Mouse (Mus musculus): ENCODE data around the gene Pepd. TPM values are rescaled to one million over a fixed set of nuclear protein-coding genes. Genes with fewer than 3 reads are reported as not detected.

Gene Pepd
- polyA plus RNA-seq (2012) = 15.3 and 16.1 TPM in 2 replicates

DNA sequence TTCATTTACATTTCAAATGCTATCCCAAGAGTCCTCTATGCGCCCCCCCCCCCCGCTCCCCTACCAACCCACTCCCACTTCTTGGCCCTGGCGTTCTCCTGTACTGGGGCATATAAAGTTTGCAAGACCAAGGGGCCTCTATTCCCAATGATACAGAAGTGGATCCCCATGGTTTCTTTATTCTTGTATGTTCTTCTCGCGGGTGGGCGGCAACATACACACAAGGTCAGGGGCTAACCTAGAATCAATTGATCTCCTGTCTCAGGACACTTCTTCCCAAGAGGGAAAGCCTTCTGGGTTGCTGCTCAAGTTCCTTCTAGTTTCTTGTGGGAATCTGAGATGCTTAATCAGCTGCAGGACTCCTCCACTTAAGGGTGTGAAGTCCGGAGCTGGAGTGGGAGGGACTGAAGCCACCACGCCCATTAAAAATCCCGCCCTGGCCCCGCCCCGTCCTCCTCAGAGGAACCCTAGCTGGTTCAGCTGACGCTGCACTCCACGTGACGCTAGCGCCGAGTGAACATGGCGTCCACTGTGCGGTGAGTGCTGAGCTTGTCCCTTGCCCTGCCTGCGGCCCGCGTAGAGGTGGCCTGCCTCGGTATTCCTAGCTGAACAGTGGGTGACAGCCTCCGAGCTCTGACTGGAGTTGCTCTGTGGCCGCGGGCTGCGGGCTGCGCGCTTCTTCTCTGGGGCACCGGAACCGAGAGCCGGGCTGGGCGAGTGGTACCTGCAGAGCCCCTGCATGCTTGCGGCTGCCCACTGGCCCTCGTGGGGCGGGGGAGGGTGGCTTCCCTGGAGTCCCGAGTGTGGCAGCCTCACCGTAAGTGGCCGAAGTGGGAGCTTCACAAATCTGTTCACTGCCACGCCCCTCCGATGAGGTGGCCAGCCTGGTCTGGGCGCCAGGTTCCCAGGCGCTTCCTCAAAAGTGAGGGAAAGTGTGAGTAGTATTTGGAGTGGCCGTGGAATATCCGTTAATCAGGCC, at the start of gene Pepd:
Pepd (plus strand) TSS at position 461 of the 979 bp plus-strand sequence.

DNA sequence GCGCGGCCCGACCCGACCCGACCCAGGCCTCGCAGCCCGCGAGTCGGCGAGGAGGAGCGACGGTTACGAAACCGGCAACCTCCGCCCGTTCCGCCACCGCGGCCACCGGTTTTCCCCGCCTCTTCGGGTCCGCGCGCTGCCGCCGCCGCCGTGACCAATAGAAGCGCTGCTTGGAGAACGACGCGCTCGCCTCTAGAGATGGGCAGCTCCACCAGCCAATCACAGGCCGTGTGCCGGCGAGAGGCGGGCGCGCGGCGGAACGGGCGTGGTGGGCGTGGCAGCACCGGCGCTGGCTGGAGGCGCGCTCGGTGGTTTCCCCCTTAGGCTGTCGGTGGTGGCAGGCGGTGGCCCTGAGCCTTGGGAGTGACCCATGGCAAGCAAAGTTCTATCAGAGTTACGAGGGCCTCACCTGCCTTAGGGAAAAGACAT, 144.3 kb downstream of the Pepd start, which contains the start of gene Cebpg:
Cebpg (minus strand) TSS at position 138 of the 429 bp plus-strand sequence.

Other genes starting within 250 kb of the Pepd start
- gene Chst8, start 99.7 kb upstream of the Pepd start, polyA plus RNA-seq (2012) = 1.0 TPM in 1 of 2 replicates, not detected in the other
- gene Cebpg, start 144.2 kb downstream of the Pepd start, polyA plus RNA-seq (2012) = 13.2 and 16.0 TPM in 2 replicates
- gene Cebpa, start 206.9 kb downstream of the Pepd start, polyA plus RNA-seq (2012) = 244 and 303 TPM in 2 replicates

Data from megakaryocyte-erythroid progenitor cell, adult 5 weeks (primary cell).